Mouse (Mus musculus) midbrain, embryonic 13.5 days (tissue): Measurements from ENCODE around the gene 1700001K19Rik. TPM values are rescaled to one million over a fixed set of nuclear protein-coding genes. Genes with fewer than 3 reads are reported as not detected.

Source experiments
- ATAC-seq: fragments of 200-750 bp; cut with Nextera tagmentation; 2 replicates; pipeline ENCODE4 v1.8.0; 2017; ENCODE audit warnings: mild to moderate bottlenecking, moderate TSS enrichment, moderate library complexity
- H3K27ac ChIP-seq: fragments of 300-500 bp; sonication (generic); 2 replicates; pipeline ENCODE4 v1.5.1; 2015; ENCODE audit warnings: inconsistent platforms, mild to moderate bottlenecking, moderate library complexity
- H3K27me3 ChIP-seq: fragments of 300-500 bp; sonication (generic); 2 replicates; pipeline ENCODE4 v1.6.1; 2015; ENCODE audit warnings: mild to moderate bottlenecking, inconsistent platforms
- H3K36me3 ChIP-seq: fragments of 300-500 bp; sonication (generic); 2 replicates; pipeline ENCODE4 v1.6.1; 2015; ENCODE audit warnings: mild to moderate bottlenecking, inconsistent platforms
- H3K4me1 ChIP-seq: fragments of 300-500 bp; sonication (generic); replicated peaks from 2 replicates; pipeline ENCODE4 v1.6.1; 2015; ENCODE audit warnings: inconsistent platforms
- H3K4me2 ChIP-seq: fragments of 300-500 bp; sonication (generic); replicated peaks from 2 replicates; pipeline ENCODE4 v1.6.1; 2015; ENCODE audit warnings: moderate library complexity, mild to moderate bottlenecking, inconsistent platforms
- H3K4me3 ChIP-seq: fragments of 300-500 bp; sonication (generic); replicated peaks from 2 replicates; pipeline ENCODE4 v1.5.1; 2015; ENCODE audit warnings: mild to moderate bottlenecking, inconsistent platforms
- H3K9ac ChIP-seq: fragments of 300-500 bp; sonication (generic); replicated peaks from 2 replicates; pipeline ENCODE4 v1.6.1; 2015; ENCODE audit warnings: mild to moderate bottlenecking, inconsistent platforms
- H3K9me3 ChIP-seq: fragments of 300-500 bp; sonication (generic); 2 replicates; pipeline ENCODE4 v1.6.1; 2016; ENCODE audit warnings: mild to moderate bottlenecking, inconsistent platforms
- WGBS: fragments of 180-500 bp; shearing (Covaris S2); methylation state at CpG from one replicate; pipeline ENCODE4 v1.1.7; 2015; 5-methylcytosine and 5-hydroxymethylcytosine counted together
- microRNA-seq: library from miRNA; unstranded; fragments of <30 nt; microRNA quantifications from one replicate; pipeline ENCODE4, GENCODE M21; 2016
- polyA plus RNA-seq: library from polyadenylated mRNA; unstranded; fragments of >200 nt; fragmentation: Nextera tagmentation; extraction: Ambion mirVana; gene quantifications from 2 replicates; pipeline ENCODE4 v1.2.1, GENCODE M21; 2015

Gene 1700001K19Rik
- polyA plus RNA-seq, 1 experiment from 2014 or later: 0.39 TPM

GRCm38 (mm10) chr12:110637507-110638114, 44.8 kb downstream of the 1700001K19Rik start:
- Histone ChIP-seq H3K36me3 (peaks cover 100% of the 10 kb centered on the region), H3K27me3 (no peaks in the 10 kb centered on the region), H3K9ac (no peak overlapping the region), H3K27ac (no peak overlapping the region), H3K4me1 (no peaks in the 10 kb centered on the region), H3K4me2 (no peak overlapping the region), H3K9me3 (no peaks in the 10 kb centered on the region), H3K4me3 (no peak overlapping the region)
- no peak for ATAC-seq
- 91% methylated on average over 13 of the region's 13 CpGs for WGBS

GRCm38 (mm10) chr12:110636293-110636692, 46.1 kb downstream of the 1700001K19Rik start:
- no peak overlapping the region for H3K27ac ChIP-seq
- H3K4me2 ChIP-seq: no peak overlapping the region
- no peaks in the 10 kb centered on the region for H3K9me3 ChIP-seq
- H3K4me1 ChIP-seq: no peaks in the 10 kb centered on the region
- ATAC-seq: no peak
- H3K36me3 ChIP-seq: peaks cover 100% of the 10 kb centered on the region
- WGBS: 95% methylated on average over 12 of the region's 12 CpGs
- H3K27me3 ChIP-seq: no peaks in the 10 kb centered on the region
- H3K9ac ChIP-seq: no peak overlapping the region
- no peak overlapping the region for H3K4me3 ChIP-seq

- ATAC-seq: no peak
- peaks cover 100% of the 10 kb centered on the region for H3K36me3 ChIP-seq
- H3K9ac ChIP-seq: no peak overlapping the region
- H3K27me3 ChIP-seq: no peaks in the 10 kb centered on the region
- no peaks in the 10 kb centered on the region for H3K4me1 ChIP-seq
- no peak overlapping the region for H3K4me3 ChIP-seq
- 89% methylated on average over 11 of the region's 11 CpGs for WGBS
- H3K27ac ChIP-seq: no peak overlapping the region
- H3K9me3 ChIP-seq: no peaks in the 10 kb centered on the region
- H3K4me2 ChIP-seq: no peak overlapping the region
These were observed 52.4 kb downstream of the 1700001K19Rik start for GRCm38 (mm10) chr12:110630056-110630455.

Small RNA genes within 50 kb of the gene (microRNA-seq; reads per million reads assigned to microRNA genes)
- not detected for gene Gm27299

Other genes with a start within 250 kb of the 1700001K19Rik start
- gene Ppp2r5c, start 235.5 kb downstream of the 1700001K19Rik start, polyA plus RNA-seq: 136 and 147 TPM in 2 replicates
- gene Dync1h1, start 81.2 kb downstream of the 1700001K19Rik start, polyA plus RNA-seq: 92.2 and 93.6 TPM in 2 replicates
- gene Hsp90aa1, start 20.1 kb upstream of the 1700001K19Rik start, polyA plus RNA-seq: 1,494 and 1,520 TPM in 2 replicates
- 28.3 and 29.9 TPM in 2 replicates for gene Wdr20, start 55.3 kb upstream of the 1700001K19Rik start, polyA plus RNA-seq
- 12.1 and 12.2 TPM in 2 replicates for gene Mok, start 158.3 kb upstream of the 1700001K19Rik start, polyA plus RNA-seq
- gene Zfp839, start 167.6 kb upstream of the 1700001K19Rik start, polyA plus RNA-seq: 3.9 and 4.3 TPM in 2 replicates
- 64.7 and 67.4 TPM in 2 replicates for gene Cinp, start 206.5 kb upstream of the 1700001K19Rik start, polyA plus RNA-seq
- 6.2 and 6.8 TPM in 2 replicates for gene Tecpr2, start 206.6 kb upstream of the 1700001K19Rik start, polyA plus RNA-seq